Mouse (Mus musculus): ENCODE measurements at regions not wholly inside any gene's neighbourhood (a gene's known extent, or its start where the extent isn't known, plus 50 kb on each side); places are given as distances from the start of the nearest gene placed in this dataset.

- TF ChIP-seq CTCF (IDR thresholded peaks at IDR 0.05; ENCODE audit: extremely low read depth, insufficient read depth, low read length) (no peak), POLR2A (IDR thresholded peaks at IDR 0.05; ENCODE audit: extremely low read depth, insufficient read depth, low read length) (no peak)
These were observed 460.8 kb downstream of the Fat4 start for GRCm38 (mm10) chr3:39347578-39347977.

Data from cortical plate, adult 2 months (tissue).